Mouse (Mus musculus): ENCODE data around the gene Itgb3.

Itgb3 gene

DNA sequence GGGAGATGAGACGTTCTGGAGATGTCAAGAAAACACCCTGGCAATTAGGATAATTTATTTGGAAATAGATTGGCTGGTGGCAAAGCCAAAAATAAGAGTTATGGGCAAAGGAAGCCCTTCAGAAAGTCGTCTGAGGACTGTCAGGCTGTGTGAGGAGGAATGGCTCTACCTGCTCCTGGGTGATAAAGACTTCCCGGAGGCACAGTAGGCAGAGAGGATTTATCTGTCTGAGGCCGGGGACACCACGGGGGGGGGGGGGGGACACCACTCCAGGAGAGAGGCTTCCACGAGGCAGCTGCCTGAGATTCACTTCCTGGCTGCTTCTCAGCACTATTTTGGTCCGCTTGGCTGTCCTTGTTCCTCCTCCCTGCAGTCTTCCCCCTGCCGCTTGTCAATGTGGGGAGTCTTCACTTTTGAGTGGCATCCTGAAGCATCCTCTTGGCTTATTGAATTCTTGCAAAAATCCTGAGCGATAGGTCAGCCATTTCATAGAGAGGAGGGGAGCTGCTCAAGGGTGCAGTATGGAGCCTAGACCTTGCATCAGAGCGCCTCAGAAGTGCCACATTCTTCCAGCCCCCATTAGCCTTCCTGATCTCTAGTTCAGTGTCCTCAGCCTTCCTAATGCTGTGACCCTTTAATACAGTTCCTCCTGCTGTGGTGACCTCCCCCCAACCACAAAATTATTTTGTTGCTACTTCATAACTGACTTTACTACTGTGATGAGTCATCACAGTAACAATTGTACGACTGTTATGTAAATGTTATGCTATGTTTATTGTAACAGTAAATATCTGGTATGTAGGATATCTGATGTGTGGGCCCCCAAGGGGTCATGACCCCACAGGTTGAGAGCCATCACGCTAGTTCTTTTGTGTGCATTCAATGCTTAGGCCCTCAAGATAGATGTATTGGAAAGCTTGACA, 14.5 kb downstream of the Itgb3 start:
- DNase-seq, result no peak

DNA sequence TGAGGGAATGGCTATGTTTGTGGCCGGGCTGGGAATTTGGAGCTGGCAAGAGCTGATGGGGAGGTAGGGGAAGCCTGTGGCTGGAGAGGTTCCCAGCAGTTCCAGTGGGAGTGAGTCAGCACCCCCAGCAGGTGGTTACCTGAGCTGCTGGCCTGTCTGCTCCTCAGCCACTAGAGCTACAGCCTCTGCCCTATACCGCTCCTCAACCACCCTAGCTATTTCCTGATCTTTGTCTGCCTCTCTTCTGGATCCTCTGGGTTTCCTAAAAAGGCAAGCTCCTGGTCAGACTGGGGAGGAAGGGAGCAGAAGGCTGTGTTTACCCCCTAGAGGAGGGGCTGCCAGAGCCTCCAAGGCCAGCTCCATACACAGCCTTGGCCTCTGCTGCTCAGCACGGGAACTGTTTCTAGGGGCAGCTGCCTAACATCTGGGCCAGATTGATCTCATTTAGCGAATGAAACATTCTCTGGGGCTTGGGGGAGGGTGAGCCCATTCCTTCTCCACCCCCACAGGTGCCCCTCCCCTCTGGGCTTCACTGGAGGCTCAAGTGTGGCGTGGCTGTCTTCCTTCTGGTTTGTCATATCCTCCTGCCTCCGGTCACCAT, 17.1 kb downstream of the Itgb3 start:
- peak; percentile 67 for DNase-seq

DNA sequence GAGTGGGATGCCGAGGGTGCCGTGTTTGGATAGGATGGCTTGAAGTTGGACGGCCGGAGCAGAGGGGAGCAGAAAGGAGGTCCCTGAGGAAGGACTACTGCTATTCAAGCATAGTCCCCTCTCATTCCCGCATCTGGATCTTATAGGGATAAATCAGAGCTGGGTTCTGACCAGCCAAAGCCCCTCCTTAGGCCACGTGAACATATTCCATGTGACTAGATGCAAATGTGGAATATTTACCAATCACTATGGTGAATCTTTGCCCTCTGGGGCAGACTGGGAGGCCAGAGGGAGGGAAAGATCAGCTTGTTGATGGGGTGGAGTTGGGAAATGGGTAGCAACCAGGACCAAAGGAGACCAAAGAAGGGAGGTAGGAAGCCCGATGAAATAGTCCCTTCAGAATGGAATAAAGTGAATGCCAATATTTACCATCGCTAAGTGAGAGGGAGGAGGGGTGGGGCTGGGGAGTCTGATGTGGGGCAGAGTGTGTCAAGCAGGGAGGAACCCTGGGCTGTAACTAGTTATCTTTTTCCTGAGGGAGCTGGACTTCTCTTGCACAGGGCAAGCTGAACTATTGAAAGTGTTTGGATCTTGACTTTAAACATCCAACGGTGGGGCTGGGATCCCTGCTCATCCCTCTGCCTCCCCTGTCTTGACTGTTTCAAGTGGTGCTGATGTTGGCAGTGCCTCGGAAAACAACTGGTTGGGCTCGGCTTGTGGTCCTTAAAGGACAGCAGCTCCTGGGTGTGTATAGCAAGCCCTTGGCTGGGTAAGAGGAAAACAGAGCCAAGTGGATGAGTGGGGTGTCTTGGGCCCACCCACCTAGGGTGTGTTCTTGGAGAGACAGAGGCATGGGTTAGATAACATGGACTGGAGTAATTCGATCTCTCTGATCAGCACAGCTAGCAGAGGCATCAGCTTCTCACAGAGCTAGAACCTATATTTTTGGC, 17.9 kb downstream of the Itgb3 start:
- no peak for DNase-seq

DNA sequence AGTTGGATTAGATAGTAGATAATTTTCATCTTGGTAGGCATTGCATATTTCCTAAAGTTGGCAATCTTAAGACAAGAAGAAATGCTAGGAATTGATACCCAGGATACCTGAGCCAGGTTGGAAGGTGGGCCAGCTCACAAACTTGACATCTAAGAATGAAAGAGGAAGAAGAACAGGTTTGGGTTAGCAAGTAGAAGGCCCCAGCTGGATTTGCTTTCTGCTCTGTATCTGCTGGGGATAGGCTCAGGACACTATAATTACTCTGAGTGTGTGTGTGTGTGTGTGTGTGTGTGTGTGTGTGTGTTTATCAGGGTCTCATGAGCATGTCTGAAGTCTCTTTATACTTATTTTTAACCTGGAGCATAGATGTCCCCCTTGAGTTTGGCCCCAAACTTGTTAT, 18.8 kb downstream of the Itgb3 start:
- no peak for DNase-seq

DNA sequence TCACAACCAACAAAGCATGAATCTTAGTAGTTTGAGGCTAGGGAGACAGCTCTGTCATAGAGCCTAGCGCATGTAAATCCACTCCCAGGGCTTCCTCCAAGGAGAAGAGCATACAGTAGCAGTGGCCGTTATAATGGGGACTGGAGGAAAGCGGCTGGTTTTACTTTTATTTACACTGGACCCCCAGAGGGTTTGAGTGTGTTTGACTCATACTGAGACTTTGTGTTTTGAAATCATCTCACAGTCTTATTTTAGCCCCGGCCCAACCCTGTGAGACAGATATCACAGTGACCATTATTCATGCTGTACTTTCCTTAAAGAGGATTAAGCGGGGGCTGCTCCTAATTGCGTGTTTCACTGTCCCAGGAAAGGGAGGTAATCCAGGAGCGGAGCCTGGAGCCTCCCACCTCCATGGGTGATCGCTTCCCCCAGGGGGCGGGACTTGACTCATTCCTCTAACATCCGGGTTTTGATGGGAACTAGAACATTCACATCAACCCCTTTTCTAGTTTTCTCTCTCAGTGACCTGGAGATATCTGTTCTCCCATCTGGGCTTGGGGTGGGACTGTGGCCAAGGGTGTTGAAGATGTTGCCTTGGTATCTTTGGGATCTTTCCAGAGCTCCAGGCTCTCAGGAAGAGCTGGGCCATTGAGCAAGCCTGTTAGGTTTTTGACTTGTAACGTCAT, 20.0 kb downstream of the Itgb3 start:
- no peak for DNase-seq

DNA sequence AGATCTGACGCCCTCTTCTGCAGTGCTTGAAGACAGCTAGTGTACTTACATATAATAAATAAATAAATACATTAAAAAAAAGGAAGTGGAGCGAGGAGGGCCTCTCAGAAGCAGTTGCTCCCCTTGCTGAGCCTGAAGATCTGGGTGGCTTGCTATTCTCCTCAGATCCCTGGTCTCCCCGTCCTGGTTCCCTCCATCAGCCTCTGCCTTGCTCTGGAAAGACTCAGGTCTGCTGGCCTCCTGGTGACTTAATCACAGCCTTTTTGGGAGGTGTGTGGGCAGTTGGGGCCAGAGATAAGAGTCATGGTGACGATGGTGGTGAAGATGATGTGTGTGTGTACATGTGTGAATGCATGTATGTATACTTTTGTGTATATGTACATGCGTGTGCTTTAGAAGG, 20.8 kb downstream of the Itgb3 start:
- no peak for DNase-seq

DNA sequence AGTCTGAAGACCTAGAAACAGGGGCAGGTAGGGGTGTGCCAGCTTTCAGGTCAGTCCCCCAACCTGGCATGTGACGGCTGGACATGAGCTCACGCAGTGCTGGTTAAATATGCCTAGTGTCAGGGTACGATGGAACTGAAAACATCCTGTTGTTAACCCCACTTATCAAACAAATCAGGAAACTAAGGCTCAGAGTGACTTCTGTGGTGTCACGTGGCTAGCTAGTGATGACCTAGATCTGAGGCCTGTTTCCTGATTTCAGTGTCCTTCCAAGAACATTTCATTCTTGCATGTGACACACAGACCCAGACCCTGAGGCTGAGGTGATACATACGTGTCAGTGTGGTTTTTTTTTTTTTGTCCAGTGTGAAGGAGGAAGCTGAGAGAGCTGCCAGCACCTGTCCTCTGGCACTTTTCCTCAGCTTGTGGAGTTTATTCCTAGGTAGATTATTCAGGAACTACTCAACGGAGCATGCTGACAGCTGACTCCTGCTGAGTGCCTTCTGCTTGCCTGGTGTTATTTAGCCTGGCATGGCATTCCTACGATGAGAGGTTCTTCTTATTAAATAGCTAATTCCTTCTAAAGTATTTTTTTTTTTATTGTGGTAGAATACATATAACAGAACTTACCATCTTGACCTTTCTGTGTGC, 22.5 kb downstream of the Itgb3 start:
- peak; percentile 88 for DNase-seq

DNA sequence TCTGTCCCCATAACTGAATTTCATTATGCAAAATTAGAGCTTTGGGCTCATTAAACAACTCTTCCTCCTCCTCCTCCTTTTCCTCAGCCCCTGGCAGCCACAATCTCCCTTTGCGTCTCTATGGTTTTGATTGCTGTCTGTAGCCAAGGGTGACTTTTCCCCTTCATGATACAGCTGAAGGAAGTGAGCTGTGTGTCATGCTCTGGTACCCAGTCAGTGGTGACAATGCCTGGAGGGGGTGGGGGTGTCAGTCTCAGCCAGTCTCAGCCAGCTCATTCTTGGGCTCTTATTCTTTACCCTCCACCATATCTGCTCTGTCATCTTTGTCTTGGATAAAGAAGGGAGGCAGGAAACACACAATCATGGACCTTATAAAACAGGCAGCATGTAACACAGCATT, 23.5 kb downstream of the Itgb3 start:
- DNase-seq, result no peak

DNA sequence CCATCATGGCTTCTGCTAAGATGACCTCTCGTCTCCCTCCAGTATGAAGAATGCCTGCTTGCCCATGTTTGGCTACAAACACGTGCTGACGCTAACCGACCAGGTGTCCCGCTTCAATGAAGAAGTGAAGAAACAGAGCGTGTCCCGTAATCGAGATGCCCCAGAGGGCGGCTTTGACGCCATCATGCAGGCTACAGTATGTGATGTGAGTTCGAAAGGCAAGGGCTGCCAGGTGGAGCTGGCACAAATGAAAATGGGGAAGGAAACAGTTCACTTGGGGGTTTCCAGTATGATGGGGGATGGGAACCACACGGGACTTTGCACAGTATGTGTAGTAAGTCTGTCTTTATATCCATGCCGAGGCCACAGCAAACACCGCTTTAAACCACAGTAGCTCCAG, 29.2 kb downstream of the Itgb3 start:
- no peak for DNase-seq

DNA sequence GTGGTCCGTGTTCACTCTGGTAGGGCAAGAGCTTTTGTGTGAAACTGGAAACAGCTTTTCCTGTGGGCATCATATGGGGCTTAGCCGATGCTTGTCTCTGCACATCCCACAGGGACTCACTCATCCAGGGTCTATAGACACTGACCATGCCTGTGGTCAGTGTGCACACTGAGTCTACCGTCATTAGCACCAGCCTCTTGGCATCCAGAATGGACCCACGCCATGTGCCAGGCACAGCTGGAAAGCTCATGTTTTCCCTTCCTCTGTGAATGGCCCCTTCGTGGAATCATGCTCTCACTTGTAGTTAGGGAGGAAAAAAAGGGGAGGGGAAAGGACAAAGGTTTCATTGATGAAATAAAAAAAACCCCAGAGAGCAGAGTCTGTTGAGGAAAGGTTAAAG, 30.2 kb downstream of the Itgb3 start:
- DNase-seq, result no peak

DNA sequence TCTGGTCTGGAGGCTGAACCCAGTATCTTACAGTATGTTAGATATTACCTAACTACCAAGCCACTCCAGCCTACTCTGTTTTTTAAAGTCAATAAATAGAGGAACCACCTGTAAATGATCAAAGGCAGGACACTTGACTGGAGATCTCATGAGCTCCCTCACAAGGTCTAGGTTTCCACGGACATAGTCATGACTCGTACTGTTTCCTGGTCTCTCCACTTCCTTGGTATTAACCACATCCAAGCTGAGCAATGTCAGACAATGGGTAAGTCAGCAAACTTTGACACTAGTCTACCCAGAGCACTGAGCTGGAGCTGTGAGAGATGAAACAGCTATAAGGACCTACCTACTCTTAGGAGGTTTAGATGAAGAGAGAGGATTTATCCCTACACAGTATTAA, 31.1 kb downstream of the Itgb3 start:
- no peak for DNase-seq

DNA sequence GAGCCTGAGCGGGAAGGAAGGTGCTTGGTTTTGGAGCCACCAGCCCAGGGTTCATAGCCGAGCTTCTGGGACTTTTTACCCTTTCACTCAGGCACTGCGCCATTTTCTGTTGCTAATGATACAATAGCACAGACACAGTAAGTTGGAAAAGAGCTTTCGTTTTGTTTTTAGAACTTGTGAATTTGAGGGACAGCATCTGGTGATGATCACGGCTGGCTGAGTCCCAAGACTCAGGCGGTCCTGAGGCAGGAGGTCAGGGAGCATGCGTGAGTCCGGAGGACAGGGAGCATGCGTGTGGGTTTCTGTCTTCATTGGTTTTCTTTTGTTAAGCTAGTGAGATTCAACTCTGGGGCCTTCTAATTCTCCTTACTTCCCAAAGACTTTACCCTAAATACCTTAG, 31.8 kb downstream of the Itgb3 start:
- no peak for DNase-seq

DNA sequence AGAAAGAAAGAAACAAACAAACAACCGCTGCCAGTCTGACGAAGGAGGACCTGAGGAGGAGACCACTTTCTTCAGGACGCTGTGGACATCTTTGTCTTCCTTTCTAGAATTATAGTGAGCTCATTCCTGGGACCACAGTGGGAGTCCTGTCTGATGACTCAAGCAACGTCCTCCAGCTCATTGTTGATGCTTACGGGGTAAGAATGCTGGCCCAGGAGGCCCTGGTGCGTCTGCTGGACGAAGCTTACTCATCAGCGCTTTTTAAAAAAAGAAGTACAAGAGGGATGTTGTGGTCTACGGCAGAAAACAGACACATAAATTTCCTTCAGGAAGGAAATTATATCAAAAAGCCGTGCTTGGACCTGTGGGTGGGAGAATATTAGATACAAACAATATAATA, 33.1 kb downstream of the Itgb3 start:
- DNase-seq, result no peak

DNA sequence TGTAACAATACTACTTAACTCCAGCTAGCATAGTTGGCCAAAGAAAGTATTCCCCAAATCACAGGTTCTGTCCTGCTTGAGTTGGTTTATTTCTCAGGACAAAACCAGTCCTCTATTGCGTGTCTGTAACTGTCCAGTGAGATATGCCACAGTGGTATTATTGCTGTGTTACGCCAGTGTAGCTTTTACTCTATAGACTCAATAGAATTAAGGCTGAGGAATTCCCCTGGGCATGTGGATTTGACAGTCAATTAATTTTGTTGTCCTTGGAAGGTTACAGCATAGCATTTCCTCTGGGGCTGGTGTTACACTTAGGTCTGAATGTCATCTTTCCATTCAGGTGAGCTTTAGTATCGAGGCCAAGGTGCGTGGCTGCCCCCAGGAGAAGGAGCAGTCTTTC, 35.4 kb downstream of the Itgb3 start:
- DNase-seq, result no peak

DNA sequence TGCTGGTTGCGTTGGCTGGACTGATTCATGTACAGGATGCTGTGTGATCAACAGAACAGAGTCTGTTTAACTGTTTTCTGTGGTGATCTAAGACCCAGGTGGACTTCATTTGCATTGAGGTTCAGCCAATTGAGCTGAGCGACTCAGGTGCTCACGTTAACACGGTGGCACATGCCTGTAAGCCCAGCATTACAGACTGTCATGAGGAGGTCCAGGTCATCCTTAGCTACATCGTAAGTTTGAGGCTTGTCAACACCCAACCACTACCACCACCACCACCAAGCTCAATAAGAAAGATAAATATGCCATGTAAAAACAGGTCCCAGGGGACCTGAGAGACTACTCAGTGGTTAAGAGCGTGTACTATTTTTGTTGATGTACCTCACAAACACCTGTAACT, 37.6 kb downstream of the Itgb3 start:
- DNase-seq, result no peak

DNA sequence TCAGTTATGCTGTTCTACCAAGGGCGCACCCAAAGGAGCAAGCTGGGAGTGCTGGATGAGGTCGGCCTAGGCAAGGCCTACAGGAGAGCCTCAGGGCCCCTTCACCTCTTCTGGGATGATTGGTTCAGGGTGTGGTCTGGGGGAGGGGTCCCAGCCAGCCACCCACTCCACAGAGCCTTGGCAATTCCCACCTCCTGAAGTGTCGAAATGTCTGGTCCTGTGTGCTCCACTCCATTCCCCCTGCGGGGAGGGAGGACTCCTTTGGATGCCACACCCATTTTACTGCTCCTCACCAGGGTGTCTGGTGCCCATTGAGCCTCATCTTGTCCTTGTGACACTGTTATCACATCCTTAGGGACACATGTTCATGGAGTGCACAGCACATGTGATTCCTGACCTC, 38.4 kb downstream of the Itgb3 start:
- no peak for DNase-seq

DNA sequence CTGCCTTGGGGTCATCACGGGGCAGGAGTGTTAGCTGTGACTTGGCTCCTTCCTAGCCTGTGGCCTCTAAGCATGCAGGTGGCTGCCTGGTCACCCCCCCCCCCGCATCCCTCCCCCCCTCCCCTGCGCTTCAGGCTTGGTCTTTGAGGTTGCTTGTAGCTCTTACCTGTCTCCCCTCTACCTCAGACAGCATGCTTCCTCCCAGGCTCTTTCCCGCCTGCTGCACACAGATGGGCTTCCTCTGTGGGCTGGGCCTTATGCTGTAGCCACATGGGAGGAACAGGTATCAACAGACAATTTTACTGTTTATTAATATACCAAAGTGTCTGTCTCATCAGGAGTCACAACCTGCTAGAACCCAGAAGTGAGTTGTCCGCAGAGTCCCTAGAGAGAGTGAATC, 38.8 kb downstream of the Itgb3 start:
- DNase-seq, result no peak

DNA sequence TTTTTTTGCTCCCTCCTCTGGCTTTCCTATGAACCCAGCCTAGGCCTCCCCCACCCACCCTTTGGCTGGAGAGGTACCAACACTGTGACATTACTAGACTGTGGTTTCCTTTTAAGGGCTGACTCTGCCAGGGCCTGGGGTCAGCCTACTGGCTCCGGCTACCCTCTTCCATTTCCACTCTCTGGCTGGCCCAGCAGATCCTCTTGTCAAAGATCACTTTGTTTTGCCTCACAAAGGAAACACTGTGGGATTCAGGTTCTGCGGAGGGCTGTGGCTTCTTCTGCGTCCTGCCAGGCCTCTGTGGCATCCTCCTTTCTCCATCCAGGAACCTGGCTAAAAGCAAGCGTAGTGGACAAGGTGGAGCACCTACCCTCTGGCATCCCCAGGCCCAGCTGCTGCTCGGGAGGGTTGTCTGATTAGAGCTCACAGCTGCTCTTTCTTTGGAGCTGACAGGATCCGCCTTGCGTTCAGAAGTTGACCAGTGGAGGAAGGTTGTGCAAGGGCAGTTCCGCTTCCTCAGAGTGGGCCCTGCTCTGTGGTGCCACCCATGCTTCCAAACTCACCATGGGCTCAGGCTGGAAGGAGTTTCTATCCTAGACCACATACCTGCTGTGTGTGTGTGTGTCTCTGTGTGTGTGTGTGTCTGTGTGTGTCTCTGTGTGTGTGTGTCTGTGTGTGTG, 39.5 kb downstream of the Itgb3 start:
- no peak for DNase-seq

DNA sequence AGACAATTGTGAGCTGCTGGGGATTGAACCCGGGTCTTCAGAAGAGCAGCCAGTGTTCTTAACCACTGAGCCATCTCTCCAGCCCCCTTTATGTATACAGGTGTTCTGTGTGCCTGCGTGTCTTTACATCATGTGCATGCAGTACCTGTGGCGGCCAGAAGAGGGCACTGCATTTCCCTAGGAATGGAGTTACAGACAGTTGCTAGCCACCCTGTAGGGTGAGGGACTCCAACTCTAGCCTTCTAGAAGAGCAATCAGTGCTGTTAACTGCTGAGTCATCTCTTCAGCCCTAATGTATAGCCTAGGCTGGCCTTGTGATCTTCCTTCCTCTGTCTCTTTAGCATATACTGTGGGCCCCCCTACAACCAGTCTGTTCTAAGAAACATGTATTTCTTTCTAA, 40.8 kb downstream of the Itgb3 start:
- no peak for DNase-seq

DNA sequence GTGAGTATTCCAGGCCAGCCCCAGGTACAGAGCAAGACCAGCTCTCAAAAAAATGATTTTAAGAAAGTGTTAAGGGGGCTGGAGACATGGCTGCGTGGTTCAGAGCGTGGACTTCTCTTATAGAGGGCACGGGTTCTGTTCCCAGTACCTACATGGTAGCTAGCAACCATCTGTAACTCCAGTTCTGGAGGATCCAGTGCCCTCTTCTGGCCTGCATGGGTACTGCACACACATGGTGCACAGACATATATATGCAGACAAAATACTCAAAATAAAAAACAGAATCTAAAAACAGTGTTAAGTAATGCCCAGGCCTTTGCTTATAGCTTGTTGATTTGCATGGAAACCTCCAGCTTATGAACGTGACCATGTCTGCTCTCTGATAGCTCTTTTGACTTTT, 52.8 kb downstream of the Itgb3 start:
- no peak for DNase-seq

DNA sequence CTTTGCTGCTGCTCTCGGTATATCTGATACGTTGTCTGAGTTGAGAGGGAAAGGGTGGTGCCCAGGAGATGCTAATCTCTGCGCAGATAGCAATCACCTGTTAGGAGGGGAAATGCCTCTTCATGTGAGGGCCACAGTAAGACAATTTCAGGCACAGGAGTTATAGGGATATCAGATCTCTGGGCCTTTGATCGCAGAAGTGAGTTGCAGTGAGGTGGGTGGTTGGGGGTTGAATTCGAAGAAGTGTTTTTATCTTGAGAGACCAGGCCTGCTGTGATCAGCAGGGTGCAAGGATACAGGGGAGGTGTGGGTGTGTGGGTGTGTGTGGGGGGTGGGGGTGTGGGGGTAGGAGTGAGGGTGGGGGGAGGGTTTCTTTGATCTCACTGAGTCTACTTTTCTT, 53.3 kb downstream of the Itgb3 start:
- no peak for DNase-seq

Data from cerebellum, adult 11-12 months (tissue).